In the genomic region with DNA sequence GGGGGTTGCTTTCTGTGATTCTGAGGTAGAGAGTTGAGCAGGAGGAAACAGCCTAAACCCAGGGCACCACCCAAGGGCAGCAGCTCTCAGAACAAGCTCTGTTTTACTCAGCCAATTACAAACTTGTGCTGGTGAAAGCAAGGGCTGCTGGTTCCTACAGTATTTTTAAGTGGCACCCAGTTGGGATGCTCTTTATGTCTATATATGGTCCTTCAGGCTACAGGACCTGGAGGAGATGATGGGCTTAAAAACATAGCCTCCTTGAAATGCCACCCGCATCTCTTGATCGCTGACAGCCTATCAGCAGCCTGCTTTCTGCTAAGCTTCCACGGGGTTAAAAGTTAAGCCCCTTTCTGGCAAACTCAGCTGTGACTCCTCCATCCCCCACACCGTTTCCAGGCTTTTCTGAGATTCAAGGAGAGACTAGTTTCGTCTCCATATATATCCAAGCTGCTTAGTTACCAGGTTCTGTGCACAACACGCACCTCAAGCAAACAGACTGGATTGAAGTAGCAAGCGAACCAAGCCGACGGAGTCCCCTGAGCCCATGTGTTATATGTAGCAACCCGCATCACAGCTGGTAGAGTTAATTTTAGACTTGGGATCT, we compare ENCODE assay signal across 10 mouse cellular contexts. TPM values are rescaled to one million over a fixed set of nuclear protein-coding genes. Genes with fewer than 3 reads are reported as not detected.
DNase-seq lines count a peak whose midpoint lies in the region; ATAC-seq lines count a peak whose summit lies in the region.
"Had no signal": no experiment of that assay in that cellular context is flagged by ENCODE, and none has a peak within 500 bp of the region (broad histone marks: within the 10 kb centered on the region; RNA-seq: fewer than 3 reads in every experiment).

No protein-coding gene starts in this region.

- intact Hi-C loops in left cerebral cortex, postnatal 14 days (cut with DNase I) = no loop called here

- H3K4me3 ChIP-seq in embryonic facial prominence, embryonic 14.5 days (ENCODE audit: low read depth, low read length) = no peak overlapping the region
- no peak overlapping the region for H3K4me3 ChIP-seq in intestine, embryonic 15.5 days (replicated peaks)

- peak; percentile 35; the same call in 1 of the 2 replicates for ATAC-seq in embryonic facial prominence, embryonic 14.5 days (ENCODE audit: low read depth)
- ATAC-seq in intestine, embryonic 15.5 days = peak; percentile 64

- no peak overlapping the region for H3K4me2 ChIP-seq in embryonic facial prominence, embryonic 14.5 days (ENCODE audit: low read depth, low read length)
- no peak overlapping the region for H3K4me2 ChIP-seq in intestine, embryonic 15.5 days (replicated peaks)

- H3K27ac ChIP-seq in embryonic facial prominence, embryonic 14.5 days (replicated peaks; ENCODE audit: low read depth, low read length) = no peak overlapping the region; the same call in 1 of the 2 replicates
- H3K27ac ChIP-seq in intestine, embryonic 15.5 days = peak overlapping the region; percentile 36; the same call in 1 of the 2 replicates

- H3K4me1 ChIP-seq in embryonic facial prominence, embryonic 14.5 days (ENCODE audit: control insufficient read depth, insufficient read depth, low read length) = no peaks in the 10 kb centered on the region
- H3K4me1 ChIP-seq in intestine, embryonic 15.5 days (replicated peaks) = no peaks in the 10 kb centered on the region

- WGBS in embryonic facial prominence, embryonic 14.5 days = 26% methylated on average over 10 of the region's 10 CpGs
- 32% methylated on average over 10 of the region's 10 CpGs for WGBS in intestine, embryonic 15.5 days

- DNase-seq in left cerebral cortex, postnatal 14 days (ENCODE audit: low spot score in 2 of 2) = peak; percentile 22 to 84
- DNase-seq in left cerebral cortex, adult 11 months (ENCODE audit: low spot score) = no peak
- DNase-seq in embryonic facial prominence, embryonic 14.5 days (ENCODE audit: low spot score) = peak; percentile 36
- peak; percentile 25 for DNase-seq in right cerebral cortex, postnatal 25 days
- DNase-seq in spleen, adult 18-20 months = no peak
- no peak for DNase-seq in testis, postnatal 10 days (ENCODE audit: low spot score)
- DNase-seq in urinary bladder, postnatal 36 days (ENCODE audit: low spot score in 2 of 2) = no peak
- DNase-seq: cerebellum, adult 18-20 months; kidney, adult 8-10 months had no signal

- no peaks in the 10 kb centered on the region for H3K27me3 ChIP-seq in embryonic facial prominence, embryonic 14.5 days (replicated peaks; ENCODE audit: control insufficient read depth, insufficient read depth, low read length)
- H3K27me3 ChIP-seq in intestine, embryonic 15.5 days (replicated peaks) = no peaks in the 10 kb centered on the region

- H3K9me3 ChIP-seq in embryonic facial prominence, embryonic 14.5 days (ENCODE audit: control insufficient read depth, low read length) = no peaks in the 10 kb centered on the region
- no peaks in the 10 kb centered on the region for H3K9me3 ChIP-seq in intestine, embryonic 15.5 days

- no peak overlapping the region for H3K9ac ChIP-seq in embryonic facial prominence, embryonic 14.5 days (ENCODE audit: low read depth, low read length)
- H3K9ac ChIP-seq in intestine, embryonic 15.5 days = no peak overlapping the region

- H3K36me3 ChIP-seq in embryonic facial prominence, embryonic 14.5 days (ENCODE audit: control insufficient read depth, insufficient read depth, low read length) = no peaks in the 10 kb centered on the region
- H3K36me3 ChIP-seq in intestine, embryonic 15.5 days = no peaks in the 10 kb centered on the region

RNA-seq across cellular contexts. Expression of a gene that starts 8.9 kb away (rescaled TPM):
- total RNA-seq in left cerebral cortex, postnatal 14 days (2021) = 10 to 100 TPM; 30.8 to 32.8 TPM
- 14.3 and 16.1 TPM in 2 replicates for polyA plus RNA-seq in embryonic facial prominence, embryonic 14.5 days (2014; fragmentation: Nextera tagmentation; extraction: Ambion mirVana)
- polyA plus RNA-seq in intestine, embryonic 15.5 days (2015; fragmentation: Nextera tagmentation; extraction: Ambion mirVana) = 9.6 and 11.4 TPM in 2 replicates

RNA-seq across cellular contexts. Expression of a gene that starts 35.8 kb away (rescaled TPM):
- 100 to 1,000 TPM in 1 of 2 experiments, 10 to 100 TPM in 1; 94.5 to 106 TPM for total RNA-seq in left cerebral cortex, postnatal 14 days (2021)
- polyA plus RNA-seq in embryonic facial prominence, embryonic 14.5 days (2014; fragmentation: Nextera tagmentation; extraction: Ambion mirVana) = 64.1 and 64.6 TPM in 2 replicates
- 47.2 and 47.9 TPM in 2 replicates for polyA plus RNA-seq in intestine, embryonic 15.5 days (2015; fragmentation: Nextera tagmentation; extraction: Ambion mirVana)

RNA-seq across cellular contexts. Expression of a gene that starts 53.1 kb away (rescaled TPM):
- total RNA-seq in left cerebral cortex, postnatal 14 days (2021) = 10 to 100 TPM; 18.2 to 19.2 TPM
- polyA plus RNA-seq in embryonic facial prominence, embryonic 14.5 days (2014; fragmentation: Nextera tagmentation; extraction: Ambion mirVana) = 36.9 and 41.6 TPM in 2 replicates
- polyA plus RNA-seq in intestine, embryonic 15.5 days (2015; fragmentation: Nextera tagmentation; extraction: Ambion mirVana) = 38.0 and 44.2 TPM in 2 replicates

Comparison
In these comparisons a context has a peak if more than half of its experiments do, and no peak if none do; other contexts are left out.
1. DNase-seq: peak in left cerebral cortex, postnatal 14 days (2 of 2), embryonic facial prominence, embryonic 14.5 days (single experiment) and right cerebral cortex, postnatal 25 days (single experiment); none in left cerebral cortex, adult 11 months (single experiment), spleen, adult 18-20 months (0 of 2), testis, postnatal 10 days (single experiment) and urinary bladder, postnatal 36 days (0 of 2).